Mouse (Mus musculus): Measurements from ENCODE around the gene Cdx4.

Gene Cdx4

DNA sequence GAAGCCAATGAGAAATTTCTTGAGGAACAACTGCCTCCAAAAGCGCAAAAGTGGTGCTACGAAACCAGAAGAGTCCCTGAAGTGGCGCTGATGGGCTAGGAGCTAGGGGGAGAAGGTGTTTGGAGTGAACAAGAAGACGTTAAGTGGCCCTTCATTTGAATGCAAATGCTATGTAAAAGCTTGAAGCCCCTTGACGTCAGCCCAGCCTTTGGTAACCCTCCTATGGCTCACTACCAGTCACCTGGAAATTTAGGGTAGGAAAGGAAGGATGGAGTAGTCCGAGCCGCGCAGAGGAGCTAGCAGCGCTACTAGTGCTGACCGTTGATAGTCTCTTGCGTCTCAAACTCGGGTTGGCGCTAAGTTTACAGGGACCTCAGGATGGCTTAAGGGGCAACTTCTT, at the start of gene Cdx4:
TSS of gene Cdx4 (plus strand) at position 253 of the 400 bp plus-strand sequence.
- DNase-seq (ENCODE audit: low read depth, low spot score): no peak

DNA sequence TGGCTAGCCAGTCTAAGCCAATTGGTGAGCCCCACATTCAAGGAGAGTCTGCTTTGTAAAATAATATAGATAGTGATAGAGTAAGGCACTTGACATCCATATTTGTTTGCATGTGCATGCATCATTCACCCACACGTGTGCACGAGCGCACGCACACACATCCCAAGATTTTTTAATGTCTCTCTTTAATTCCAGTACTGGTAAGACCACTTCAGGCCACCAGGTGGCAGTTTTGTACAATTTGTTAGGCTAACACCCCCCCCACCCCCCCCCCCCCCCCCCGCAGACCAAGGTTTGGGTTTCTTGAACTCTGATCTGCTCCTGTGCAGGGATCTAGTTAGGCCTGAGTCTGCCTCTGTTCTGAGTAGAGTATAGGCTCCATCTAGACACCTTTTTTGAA, 46.9 kb upstream of the Cdx4 start:
- peak; percentile 26 for DNase-seq (ENCODE audit: low read depth, low spot score)

DNA sequence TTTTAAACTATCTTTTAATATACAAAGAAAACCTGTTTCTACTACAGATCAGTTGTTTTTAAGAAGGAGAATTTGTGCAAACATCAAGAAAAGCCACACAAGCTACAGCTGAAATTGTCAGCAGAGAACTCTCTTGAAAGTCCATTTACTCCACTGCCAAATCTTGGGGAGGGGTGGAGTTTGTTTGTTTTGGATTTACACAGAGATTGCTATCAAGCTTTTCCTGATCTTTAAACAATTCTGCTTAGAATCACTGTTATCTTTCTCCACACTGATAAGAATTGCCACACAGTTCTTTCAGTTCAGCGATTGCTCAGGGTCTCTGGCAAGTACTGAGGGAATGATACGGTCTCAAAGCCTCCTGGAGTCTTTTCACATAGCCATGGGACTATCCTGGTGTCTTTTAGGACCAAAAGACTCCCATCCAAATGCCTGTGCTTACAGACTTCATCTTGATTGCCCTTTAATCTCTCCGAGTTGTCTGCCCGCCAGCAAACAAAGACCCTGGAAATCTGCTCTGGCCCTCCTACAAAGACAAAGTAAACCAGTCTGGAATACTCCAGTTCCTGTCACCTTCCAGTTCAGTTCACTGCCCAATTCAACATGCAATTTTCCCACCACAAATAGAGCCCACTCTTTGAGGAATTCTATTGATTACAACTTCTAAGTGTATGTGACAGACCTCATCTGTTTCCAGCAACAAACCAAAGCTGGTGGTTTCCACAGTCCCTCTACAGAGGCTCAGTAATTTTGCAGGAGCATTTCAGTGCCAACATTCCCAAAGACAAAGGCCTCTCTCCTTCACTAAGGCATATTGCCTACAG, 34.1 kb upstream of the Cdx4 start:
- no peak for DNase-seq (ENCODE audit: low read depth, low spot score)

DNA sequence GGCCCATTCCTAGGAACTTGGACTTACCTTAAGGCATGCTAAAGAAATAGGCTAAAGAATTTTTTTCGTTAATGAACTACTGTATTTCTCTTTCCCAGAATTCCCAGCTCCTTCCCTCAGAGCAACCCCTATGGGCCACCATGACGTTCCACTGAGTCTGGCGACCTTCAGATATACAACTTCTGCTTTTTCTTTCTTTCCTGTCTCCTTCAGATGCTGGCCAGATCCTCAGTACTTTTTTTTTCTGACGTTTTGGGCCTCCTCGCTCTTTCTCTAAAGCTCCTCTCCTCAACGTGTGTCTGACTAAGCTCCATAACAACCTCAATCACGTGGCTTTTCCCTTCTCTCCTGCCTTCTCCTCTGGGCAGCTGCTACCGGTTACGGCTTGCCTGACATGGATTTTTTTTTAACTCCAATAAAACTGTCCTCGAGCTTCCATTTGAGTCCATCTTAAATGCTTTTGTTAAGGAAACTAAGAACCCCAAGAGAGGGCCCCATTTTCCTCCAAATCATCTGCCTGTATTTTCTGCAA, 33.3 kb upstream of the Cdx4 start:
- DNase-seq (ENCODE audit: low read depth, low spot score): no peak

DNA sequence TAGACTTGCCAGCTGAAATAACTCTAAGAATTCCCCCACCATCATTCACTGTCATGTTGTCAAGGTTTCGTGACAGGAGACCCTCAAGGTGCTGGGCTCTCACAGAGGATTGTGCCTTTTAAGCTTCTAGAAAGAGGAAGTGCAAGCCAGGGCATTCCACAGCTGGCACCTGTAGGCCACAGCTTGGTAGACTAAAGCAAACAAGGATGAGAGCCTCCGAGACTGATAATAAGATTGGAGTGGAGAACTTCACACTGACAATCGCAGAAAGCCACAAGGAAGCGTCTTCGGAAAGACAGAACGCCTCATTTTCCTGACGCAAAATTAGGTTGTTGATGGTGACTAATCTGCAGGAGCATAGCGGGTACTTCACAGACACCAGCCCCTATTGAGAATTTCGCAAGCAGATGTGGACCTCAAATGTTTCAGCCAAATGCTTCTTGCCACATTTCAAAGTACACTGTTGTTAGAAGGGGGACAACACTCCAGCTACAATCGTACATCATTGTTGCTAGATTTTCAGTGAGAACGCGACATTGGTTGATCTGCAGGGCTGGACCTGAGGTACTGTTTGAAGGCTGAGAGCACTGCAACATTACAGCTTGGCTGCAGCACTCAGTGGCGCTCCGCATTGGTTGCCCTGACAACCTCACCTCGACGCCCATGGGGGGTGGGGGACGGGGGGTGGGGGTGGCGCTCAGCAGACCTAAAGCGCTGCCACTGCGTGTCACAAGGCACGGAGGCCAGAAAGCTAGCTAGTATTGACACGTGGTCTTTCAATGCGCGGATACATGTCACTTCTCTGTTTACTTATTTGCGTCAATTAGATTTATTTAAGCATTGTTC, 32.5 kb upstream of the Cdx4 start:
- DNase-seq (ENCODE audit: low read depth, low spot score): no peak

DNA sequence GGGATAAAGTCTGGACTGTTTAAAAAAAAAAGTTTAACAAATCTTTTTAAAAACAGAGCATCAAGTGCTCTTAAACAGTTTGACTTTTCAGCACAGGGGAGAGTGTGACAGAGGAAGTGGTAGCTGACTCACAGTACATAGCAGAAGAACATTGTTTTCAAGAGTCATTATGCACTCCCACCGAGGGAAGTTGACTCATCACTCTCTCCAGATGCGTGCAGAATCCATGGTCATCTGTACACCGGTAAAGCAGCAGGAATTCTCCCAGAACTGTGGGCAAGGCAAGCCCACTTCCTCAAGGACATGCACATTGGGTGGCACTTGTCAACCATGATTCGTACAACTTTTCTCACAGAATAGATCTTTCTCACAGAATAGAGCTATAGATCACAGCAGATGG, 22.3 kb upstream of the Cdx4 start:
- DNase-seq (ENCODE audit: low read depth, low spot score): no peak

DNA sequence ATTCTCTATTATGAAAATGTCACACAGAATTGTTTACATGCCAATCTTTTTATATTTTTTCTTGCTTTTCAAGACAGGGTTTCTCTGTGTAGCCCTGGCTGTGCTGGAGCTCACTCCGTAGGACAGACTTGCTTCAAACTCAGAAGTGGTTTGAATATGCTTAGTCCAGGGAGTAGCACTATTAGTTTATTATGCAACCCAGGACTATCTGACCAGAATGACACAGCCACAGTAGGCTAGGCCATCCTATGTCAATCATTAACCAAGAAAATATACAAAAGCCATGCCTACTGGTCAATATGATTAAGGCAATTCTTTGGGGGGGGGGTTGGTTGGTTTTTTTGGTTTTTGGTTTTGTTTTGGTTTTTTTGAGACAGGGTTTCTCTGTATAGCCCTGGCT, 12.9 kb upstream of the Cdx4 start:
- no peak for DNase-seq (ENCODE audit: low read depth, low spot score)

DNA sequence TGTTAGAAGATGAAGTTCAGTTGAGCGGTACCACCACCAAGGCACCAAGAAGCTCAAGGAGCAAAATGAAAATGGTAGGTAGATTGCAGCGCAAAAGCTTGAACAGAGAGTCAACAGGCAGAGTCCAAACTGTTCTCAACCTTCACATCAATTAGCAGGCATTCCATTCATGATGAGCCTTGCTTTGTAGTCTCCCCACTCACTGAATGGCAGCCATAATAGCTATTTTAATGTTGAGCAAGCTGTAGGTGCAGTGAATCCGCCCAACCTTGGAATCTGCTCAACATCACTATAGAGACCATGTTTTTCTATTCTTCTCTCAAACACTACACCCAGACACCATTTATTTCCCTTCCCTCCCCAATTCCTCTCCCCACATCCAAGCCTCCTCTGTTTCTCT, 9.5 kb upstream of the Cdx4 start:
- DNase-seq (ENCODE audit: low read depth, low spot score): no peak

DNA sequence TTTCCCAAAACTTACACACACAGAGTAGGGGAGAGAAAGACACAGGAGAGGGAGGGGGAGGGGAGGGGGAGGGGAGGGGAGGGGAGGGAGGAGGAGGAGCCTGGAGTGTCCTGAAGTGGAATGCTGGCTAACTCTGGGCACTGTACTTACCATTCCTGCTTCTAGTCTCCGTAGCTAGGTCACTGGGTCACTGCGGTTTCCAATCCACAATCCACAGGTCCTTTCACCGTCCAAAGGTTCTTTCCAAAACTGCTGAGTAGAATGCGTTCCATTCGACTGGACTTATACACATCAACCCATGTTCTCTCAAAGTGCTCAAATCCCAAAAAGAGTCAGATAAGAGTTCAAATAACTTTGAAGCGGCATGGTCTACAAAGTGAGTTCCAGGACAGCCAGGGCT, 7.1 kb upstream of the Cdx4 start:
- no peak for DNase-seq (ENCODE audit: low read depth, low spot score)

DNA sequence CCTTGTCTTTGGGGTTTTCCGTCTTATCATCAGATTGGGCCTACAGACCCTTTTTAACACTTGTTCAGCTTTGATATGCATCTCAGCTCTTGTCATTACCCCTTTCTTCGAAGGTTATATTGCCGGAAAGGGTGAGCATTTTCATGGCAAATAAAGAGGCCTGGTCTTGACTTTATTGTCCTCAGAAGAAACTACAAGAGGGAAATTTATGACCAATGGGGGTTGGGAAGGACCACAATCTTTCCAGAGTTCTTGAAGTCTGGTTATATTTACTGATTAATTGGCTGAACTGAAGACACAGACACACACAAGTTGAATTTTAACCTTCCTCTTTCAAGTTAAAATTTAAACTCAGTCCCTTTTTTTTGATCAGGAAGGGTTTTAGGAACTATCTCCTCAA, 4.7 kb downstream of the Cdx4 start:
- DNase-seq (ENCODE audit: low read depth, low spot score): no peak

DNA sequence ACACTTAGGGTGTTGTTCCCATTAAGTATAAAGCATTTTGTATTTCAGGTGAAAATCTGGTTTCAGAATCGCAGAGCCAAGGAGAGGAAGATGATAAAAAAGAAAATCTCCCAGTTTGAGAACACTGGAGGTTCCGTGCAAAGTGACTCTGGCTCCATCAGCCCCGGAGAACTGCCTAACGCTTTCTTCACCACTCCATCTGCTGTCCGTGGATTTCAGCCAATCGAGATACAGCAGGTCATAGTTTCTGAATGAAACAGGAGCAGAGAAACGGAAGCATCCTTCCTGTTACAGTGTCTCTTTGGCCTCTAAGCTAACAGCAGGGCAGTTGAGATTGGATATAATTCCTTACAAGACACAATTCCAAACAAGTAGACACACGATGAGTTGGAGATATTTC, 8.2 kb downstream of the Cdx4 start:
- DNase-seq (ENCODE audit: low read depth, low spot score): no peak

DNA sequence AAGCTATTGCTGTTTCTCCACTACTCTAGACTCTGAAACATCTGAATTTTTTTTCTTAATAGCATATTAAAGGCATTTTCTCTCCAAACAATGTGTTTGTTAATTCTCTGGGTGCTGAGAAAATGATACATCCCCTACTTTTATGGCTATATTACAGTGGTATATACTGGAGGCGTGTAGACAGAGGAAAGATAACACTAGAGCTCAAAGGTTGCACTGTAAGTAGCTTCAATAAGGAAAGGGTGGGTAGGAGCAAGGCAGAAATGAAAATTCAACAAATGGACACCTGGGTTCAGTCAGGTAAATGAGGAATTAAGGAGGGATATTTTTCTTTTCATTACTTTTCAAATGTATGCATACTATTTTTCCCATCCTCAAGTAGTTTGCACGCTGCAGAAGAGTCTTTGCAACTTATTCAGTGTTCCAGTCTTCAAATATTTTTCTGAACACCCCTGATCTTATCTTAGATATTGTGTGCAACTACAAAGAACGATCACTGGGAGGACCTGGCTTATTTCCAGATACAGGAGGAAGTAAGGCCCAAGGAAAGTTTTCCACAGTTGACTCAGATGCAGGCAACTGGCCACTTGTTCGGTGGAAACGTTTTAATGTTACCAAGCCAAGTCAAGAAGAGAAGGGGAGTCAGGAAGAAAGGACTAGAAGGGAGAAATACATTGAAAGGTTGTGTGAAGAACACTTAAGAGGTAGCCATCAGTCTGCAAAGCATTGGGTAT, 10.1 kb downstream of the Cdx4 start:
- no peak for DNase-seq (ENCODE audit: low read depth, low spot score)

DNA sequence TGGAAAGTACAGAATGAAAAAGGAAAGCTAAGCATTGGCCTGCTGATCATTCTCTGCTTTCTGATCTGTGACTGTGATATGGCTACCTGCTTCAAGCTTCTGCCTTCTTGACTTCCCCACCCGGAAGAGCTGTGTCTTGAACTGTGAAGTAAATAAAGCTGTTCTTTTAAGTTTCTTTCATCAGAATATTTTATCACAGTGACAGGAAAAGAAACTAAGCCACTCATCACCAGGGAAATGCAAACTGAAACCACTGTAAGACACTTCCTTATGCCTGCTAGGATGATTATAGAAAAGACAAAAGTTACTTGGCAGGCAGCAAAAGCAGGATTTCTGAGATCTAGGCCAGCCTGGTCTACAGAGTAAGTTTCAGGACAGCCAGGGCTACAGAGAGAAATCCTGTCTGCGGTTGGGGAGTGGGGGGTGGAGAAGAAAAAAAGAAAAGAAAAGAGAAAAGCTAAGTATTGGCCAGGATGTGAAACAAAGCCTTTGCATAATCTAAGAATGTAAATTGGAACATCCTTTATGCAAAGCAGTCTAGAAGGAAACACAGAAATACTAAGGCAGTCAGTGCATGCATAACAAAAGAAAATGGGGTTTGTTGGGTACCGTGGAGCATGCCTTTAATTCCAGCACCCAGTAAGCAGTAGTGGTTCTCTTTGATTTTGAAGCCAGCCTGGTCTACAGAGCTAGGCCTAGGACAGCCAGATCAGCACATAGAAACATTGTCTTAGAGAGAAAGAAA, 20.3 kb downstream of the Cdx4 start:
- no peak for DNase-seq (ENCODE audit: low read depth, low spot score)

DNA sequence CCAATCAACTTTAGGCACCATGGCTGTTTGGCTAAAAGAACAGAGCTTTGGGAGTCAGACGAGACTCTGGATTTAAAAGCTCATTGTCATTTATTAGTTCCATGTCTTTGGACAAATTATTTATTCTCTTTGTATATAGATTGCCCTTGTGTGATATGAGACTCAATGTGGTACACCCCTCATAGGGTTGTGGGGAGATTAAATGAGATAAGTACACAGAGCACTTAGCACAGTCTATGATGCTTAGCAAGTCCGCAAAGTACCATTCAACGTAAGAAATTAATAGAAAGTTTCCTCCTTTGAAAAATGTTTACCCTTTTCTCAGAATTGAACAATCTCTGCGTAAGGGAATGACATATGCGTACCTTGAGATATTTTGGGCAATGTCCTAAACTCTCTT, 34.6 kb downstream of the Cdx4 start:
- no peak for DNase-seq (ENCODE audit: low read depth, low spot score)

DNA sequence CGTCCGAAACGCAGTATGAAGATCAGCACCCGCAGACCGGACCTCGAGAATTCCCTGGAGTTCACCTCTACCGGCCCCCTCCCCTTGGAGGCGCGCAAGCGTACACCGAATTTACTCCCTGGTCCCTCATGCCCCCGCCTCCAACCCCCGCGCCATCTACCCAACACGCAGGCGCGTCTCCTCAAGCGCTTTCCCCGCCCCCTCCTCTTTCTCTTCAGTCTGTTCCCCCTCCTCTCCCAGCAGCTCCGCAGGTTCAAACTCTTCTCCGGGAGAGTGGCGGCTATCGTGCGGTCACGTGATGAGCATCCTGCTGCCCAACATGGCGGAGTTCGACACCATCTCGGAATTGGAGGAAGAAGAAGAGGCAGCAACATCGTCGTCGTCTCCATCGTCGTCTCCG, 35.1 kb downstream of the Cdx4 start, which contains the start of gene Chic1:
TSS of gene Chic1 (plus strand) at position 190 of the 400 bp plus-strand sequence.
- DNase-seq (ENCODE audit: low read depth, low spot score): peak; percentile 38

DNA sequence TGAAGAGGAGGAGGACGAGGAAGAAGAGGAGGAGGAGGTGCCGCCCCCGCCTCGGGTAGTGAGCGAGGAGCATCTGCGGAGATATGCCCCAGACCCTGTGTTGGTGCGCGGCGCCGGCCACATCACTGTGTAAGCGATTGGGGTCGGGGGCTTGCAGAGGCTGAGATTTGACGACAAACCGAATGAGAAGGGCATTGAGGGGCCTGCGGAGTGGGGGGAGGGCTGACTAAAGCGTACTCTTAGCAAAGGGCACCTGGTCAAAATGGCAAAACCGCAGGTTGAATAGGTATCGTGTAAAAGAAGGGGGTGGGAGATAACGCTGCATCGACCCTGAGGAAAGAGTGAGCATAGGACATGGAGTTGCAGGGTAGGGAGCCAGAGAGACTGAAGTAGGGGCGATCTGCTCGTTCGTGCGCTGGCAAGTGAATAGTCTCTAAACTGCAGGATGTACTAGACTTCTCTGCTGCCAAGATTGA, 35.6 kb downstream of the Cdx4 start:
- no peak for DNase-seq (ENCODE audit: low read depth, low spot score)

DNA sequence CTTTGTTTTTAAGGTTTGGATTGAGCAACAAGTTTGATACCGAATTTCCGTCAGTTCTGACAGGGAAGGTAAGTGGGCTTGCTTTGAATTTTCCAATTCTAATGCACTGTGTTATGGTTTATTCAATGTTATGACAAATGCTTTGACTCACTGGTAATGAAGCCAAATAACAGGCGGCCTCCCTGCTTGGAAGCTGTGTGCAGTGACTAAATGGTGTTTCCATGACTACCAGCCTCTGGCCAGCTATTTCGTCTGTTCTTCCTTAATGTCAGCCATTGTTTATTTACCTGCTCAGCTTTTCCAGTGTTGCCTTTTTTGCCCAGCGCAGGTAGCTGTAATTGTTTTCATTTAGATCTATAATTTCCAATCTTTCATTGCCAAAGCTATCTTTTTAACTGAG, 45.0 kb downstream of the Cdx4 start:
- DNase-seq (ENCODE audit: low read depth, low spot score): no peak

DNA sequence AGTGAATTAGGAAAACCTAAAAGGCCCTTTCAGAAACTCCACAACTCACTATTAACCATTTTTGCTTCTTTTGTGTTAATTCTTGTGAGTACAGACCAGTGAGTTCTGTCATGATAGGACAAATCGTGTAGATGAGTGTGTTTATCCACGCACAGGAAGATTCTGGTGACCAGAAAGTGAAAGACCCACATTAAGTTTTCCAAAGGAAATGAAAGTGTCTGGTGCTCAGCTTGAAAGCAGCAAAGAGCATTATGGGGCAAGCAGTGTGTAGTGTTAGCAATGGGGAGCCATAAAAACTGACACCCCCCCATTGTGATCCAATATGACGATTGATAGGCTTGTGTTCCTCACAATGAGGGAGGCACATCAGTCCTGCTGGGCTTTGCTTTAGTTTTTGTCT, 47.5 kb downstream of the Cdx4 start:
- DNase-seq (ENCODE audit: low read depth, low spot score): no peak

DNA sequence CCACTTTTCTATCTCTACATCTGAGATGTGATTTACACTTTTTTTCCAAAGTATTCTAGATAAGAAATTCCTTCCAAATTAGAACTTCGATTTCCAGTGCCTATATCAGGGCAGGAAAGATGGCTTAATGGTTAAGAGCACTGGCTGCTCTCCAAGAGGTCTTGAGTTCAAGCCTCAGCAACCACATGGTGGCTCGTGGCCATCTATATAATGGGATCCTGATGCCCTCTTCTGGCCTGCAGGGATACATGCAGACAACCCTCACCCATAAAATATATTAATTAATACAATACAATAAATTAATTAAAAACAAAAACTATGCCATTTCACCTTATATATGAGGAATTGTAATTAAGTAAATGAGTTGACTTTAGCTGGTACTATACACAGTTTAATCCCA, 50.0 kb downstream of the Cdx4 start:
- no peak for DNase-seq (ENCODE audit: low read depth, low spot score)

DNA sequence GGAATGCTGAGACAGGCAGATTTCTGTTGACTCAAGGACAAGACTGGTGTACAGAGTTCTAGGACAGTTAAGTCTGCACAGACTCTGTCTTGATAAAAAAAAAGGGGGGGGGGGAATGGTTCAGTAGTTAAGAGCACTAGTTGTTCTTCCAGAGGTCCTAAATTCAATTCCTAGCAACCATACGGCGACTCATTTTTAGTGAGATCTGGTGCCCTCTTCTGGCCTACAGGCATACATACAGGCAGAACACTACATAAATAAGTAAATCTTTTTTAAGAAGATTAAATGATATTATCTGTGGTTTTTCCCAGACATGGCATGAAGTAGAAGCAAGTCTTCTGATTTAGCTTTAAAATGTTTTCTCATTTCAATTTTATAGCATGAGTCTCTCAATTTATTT, 50.4 kb downstream of the Cdx4 start:
- no peak for DNase-seq (ENCODE audit: low read depth, low spot score)

DNA sequence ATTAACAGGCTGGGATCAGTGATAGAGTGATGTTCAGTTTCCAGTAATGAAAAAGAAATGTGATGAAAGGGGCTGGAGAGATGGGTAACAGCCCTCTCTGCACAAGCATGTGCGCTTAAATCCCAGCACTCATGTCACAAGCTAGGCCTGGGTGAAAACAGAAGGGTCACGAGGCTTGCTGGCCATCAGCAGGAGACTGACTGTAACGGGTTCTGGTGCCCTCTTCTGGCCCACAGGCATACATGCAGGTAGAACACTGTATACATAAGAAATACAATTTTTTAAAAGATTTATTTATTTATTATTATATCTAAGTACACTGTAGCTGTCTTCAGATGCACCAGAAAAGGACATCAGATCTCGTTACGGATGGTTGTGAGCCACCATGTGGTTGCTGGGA, 53.1 kb downstream of the Cdx4 start:
- DNase-seq (ENCODE audit: low read depth, low spot score): no peak
